Mouse (Mus musculus) heart, postnatal 4 days (tissue): ENCODE measurements around the gene F2rl2. TPM values are rescaled to one million over a fixed set of nuclear protein-coding genes. Genes with fewer than 3 reads are reported as not detected.
A peak's percentile ranks its signal among the peaks of the same experiment; 100 is the strongest.

Source experiments
- DNase-seq: peaks from one replicate; pipeline ENCODE4 v3.0.0; 2021
- total RNA-seq, 2 experiments: library from RNA; stranded (reverse); gene quantifications; 2 replicates each; pipeline ENCODE4 v1.2.3; 2021

F2rl2 gene
- total RNA-seq = under 1 TPM in 1 of 2 experiments, not detected in 1; 0.14 TPM

DNA sequence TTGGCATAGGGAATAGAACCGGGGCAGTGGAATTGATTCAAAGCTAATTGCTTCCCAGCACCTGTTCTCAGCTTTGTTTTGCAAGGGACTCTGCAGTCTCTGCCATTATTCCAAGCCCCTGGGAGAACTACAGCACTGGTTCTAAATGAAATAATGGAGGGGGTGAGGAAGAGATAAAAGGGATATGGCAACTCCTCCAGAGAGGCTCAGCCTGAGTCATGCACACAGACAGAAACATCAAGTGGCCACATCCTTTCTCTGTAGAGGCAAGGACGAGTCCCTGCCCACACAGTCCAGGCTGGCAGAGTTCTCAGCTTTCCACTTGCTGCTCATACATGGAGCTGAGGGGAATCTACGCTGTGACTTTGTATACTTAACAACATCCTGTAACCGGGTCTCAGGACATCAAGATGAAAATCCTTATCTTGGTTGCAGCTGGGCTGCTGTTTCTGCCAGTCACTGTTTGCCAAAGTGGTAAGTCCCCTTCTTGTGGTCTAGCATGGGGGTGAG is at the start of gene F2rl2:
TSS of gene F2rl2 (plus strand) at position 200 of the 510 bp plus-strand sequence.
- DNase-seq = no peak

DNA sequence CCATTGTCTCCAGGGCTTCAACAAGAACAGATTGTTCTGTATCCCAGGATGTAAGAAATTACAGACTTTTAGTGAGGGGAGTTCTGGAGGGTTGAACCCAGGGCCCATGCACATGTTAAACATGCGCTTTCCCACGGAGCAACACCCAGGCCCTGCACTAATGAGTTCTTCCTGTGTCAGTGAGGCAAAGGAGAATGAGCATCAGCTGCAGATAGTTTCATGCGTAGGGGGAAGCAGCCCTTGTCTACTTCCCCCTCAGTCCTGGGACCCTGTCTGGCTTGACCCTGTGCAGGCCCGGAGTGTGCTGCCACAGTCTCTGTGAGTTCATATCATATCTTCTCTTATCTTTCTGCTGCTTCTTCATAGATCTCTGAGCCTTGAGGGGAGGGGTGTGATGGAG is 49.4 kb upstream of the F2rl2 start:
- DNase-seq = no peak

DNA sequence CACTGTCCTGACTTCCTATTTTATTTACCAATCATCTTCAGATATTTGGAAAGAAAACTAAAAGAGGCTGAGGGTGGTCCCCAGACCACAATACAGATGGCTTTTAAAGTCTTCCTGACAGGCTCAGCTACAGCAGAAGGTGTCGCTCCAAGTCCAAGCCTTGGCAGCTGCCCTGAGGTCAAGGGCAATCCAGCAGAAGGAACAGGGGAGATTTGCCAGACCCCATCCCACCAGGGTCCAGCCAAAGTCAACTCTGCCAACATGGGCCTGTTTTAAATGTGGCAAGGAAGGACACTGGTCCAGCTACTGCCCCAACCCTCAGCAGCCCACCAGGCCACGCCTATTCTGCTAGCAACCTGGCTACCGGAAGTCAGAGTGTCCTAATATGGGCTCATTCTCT is 46.7 kb upstream of the F2rl2 start:
- no peak for DNase-seq

DNA sequence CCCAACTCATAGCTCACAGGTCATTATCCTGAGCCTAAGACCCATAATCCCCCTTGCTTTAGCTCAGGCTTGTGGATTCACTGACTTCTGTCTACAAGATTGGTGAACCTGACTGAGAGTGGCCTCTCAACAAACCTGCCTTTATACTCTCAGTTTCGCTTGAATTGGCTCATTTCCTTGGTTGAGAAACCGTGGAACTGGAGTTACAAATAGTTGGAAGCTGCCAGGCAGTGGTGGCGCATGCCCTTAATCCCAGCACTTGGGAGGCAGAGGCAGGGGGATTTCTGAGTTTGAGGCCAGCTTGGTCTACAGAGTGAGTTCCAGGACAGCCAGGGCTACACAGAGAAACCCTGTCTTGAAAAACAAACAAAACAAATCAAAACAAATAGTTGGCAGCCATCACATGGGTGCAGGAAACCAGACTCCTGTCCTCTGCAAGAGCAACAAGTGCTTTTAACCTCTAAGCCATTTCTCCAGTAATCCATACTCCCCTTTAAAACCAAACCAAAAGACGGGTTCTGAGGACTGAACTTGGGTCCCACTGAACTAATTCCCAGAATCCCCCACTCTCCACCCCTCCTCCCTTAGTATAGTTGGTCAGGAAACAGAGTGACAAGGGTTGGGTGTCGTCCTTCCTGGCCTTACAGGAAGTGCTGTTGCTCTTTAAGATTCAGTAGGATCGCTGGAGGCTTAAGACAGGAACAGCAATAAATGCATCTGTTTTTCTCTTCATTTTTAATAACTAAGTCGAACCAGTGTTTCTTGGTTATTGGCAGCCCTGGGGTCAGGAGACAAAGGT is 44.6 kb upstream of the F2rl2 start:
- DNase-seq = no peak

DNA sequence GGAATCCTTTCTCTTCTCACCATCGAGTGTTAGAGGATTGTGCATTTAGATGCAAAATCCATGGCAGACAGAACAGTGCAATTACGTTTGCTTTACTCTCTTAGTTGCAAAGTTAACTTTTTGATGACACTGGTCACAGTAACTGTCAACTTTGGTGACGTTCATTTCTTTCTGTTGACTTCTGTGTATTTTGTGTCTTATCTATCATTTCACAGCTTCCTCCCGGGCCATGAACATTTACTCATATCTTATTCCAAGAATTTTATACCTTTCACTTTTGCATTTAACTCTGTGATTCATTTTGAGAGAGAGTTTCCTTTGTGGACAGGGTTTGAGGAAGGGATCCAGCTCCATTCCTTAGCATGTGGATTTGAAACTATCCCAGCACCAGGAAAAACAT is 43.0 kb upstream of the F2rl2 start:
- no peak for DNase-seq

DNA sequence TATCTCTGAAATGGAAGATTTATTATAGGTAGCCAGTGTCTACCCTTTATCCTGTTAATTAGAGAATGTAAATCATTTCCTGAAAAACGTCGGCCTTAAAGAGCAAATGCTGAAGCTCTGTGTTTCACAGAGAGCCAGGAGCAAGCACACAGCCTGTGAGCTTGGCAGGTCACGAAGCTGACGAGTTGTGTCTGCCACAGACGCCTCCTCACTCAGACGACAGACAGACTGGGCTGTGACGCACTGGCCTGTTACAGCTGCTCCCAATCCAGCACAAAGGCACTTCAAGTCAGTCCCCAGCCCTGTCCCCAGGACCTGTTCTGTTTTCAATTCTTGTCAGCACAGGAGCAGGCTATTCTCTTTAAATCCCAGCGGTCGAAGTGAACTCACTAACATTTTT is 41.4 kb upstream of the F2rl2 start:
- peak; percentile 50 for DNase-seq

DNA sequence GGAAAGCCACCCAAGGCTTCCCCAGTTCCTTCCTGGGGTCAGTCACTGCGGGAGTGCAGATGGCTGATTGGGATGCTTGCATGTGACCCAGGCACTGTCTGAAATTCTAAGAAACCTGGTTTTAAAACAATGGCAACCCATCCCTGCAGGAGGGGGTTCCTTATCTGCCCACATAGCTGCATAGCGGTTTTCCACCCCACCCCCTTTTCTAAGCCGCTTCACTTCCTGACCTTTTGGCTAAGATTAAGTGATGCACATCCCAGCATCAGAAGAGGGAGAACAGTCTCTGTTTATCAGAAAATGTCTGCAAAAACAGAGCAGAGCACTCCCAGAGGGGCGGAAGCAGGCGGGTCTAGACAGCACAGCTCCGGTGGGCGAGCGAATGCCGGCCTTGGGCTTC is 39.5 kb upstream of the F2rl2 start:
- no peak for DNase-seq

DNA sequence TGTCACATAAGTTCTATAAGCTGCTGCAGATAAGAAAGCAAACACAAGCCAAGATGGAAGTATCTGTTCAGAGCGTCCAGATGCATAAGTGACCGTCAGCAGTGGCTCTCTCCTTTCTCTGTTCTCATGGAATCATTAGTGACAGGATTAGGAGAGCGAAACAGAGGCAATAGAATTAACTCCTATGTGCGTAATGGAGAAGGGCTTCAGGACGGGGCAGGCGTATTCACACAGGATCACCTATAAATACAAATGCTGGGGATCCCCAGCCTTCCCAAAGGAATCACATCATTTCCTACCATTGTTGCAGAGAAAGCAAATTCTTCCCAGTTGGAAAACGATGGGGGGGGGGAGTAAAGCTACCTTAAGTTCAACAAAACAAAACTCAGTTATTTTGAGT is 37.2 kb upstream of the F2rl2 start:
- no peak for DNase-seq

DNA sequence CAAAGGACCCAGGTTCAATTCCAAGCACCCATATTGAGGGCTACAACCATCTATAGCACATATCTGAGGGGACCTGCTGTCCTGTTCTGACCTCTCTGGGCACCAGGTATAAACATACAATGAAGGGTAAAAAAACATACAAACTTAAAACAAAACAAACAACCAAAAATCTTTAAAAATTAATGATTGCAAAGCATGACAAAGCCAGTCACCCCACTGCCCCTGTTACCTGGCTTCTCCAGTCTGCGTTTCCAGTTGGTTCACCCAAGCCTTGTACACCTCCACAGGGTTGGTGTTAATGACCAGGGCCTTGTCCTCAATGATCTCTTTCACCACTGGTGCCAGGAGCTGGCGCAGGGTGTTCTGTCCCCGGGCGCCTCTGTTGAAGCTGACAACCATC is 32.8 kb upstream of the F2rl2 start:
- DNase-seq = no peak

DNA sequence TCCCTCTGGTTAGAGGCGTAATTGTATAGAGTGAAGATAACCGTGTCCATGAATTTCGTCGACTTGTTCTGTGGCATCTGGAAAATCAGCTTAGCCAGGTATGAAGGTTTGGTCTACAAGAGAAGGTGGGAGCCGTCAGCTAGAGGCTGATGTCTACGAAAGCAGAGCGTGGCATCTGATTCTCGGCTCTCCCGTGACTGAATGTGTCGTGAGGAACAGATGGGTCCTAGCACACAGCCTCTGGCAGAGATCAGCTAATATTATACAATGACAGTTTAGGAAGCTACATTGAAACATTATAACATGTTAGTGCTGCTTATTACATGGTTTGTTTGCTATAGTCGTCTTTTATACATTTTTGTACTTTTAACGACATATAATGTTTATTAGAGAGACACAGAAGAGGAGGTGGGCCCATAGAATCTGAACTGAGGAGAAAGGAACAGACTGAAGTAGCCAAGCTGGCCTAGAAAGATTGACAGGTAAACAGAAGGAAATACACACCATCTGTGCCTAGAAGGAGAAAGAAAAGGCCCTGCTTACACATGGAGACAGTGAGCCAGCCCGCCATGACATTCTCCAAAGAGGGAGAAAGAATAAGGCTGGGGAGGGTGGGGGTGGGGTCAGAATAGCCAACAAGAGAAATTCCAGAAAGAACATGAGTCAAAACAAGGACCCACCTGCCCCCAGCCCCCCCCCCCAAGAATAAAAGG is 30.9 kb upstream of the F2rl2 start:
- DNase-seq = no peak

DNA sequence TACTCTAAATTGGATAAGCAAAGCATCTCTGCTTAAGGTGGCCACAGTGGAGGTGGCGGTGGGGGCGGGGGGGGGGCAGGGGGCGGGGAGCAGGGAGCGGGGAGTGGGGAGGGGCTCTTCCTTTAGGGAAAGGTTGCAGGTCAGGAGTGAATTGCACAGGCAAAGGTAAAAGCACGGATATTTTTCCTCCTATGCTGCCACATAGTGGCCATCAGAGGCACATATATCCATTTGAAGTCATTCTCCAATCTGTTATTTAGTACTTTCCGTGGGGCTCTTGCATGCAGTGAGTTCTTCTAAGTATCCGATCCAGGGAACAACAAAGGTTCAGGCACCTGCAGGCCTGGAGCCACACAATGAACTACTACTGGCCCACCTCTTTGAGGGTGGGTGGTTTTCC is 29.4 kb upstream of the F2rl2 start:
- DNase-seq = peak; percentile 41

DNA sequence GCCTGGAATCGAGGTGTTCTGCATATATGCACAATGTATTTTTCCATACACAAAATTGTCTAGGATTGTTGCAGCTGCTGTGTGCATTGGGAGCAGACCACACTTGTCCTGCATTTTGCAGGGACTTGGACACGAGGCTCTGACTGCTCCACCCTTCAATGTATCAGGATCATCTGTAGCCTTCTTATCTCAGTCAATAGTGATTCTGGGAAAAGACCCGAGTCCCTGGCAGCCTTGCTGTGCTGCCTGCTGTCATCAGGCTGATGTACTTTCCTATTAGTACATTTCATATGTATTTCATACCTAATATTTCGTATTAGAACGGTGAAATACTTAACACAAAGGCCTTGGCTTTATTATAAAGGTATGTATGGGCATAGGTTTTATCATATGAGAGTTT is 26.1 kb upstream of the F2rl2 start:
- DNase-seq = no peak

DNA sequence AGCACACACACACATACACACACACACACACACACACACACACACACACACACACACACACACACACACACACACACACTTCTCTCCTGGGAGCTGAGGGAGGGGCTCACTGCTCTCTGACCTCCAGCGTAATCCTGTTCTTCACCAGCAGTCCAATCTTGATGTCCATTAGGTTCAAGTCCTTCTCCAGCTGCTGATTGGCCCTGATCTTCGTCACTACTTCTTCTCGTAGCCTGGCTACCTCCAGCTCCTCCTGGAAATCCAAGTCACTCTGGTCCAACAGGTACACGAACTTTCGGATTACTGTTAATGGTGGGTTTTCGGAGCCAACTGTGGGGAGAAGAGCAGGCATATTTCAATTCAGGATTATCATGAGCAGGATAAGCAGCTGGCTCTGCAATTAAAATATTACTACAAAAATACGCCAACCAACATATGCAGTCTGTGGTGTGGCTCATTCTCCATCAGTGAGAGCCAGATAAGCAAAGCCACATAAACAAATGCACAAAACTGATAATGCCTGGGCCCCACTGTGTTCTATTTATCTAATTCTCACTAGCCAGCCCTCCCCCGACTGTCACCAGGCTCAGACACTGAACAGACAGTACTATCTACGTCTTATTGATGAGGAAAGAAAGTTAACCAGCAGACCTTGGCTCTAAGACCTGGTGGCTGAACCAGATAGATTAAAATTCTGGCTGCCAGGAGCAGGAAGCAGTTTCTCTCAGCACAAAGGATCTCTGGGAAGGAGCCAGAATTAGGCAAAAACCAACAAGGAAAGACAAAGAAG is 25.4 kb upstream of the F2rl2 start:
- DNase-seq = no peak

DNA sequence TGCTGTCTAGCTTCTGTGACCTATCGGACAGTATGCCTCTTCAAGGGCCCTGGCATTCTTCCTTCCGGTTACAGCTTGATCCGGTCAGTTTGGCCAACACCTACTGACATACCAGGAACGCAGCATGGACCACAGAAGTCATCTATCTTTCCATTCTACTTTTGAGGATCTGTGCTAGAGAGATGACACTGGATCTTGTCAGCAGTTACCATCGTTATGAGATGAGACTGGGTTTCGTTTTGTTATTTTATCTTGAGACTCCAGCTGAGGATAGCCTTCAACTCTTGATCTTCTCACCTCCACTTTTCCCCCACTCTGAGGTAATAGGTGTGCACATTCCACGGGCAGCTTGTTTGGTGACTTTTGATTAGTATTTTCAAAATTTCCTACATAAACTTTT is 24.3 kb upstream of the F2rl2 start:
- DNase-seq = no peak

DNA sequence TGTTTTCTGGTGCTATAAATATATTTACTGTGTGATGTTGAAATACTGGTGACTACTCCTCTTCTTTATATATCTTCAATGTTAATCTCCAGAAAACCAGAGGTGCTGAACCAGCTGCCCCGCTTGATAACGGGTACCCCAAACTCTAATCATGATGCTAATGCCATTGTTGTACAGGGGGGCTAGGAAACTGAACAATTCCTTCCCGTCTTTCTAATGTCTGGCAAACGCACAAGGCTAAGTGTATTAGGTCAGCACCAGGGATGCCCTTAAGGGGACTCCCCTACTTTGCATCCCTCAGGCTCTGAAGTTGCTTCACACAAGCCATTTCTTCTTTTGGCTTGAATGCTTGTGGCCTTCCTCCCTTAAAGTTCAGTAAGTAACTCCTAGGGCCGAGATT is 17.6 kb upstream of the F2rl2 start:
- DNase-seq = no peak

DNA sequence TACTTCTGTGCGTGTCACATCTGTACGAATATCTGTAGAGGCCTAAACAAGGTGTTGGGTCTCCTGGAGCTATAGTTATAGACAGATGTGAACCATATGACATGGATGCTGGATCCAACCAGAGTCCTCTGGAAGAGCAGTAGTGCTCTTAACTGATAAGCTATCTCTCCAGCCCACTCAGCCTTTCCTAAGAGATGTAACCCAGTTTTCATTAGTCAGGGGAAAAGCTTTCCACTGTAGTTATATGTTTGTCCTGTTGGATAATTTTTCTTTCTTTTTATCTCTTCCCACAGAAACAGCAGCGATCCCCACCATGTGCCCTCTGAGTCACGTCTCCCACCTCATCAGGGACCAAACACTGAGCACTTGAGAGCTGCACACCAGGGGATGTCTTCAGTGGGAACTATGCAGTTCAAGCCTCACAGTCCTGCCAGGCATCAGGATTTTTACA is 17.1 kb upstream of the F2rl2 start:
- no peak for DNase-seq

DNA sequence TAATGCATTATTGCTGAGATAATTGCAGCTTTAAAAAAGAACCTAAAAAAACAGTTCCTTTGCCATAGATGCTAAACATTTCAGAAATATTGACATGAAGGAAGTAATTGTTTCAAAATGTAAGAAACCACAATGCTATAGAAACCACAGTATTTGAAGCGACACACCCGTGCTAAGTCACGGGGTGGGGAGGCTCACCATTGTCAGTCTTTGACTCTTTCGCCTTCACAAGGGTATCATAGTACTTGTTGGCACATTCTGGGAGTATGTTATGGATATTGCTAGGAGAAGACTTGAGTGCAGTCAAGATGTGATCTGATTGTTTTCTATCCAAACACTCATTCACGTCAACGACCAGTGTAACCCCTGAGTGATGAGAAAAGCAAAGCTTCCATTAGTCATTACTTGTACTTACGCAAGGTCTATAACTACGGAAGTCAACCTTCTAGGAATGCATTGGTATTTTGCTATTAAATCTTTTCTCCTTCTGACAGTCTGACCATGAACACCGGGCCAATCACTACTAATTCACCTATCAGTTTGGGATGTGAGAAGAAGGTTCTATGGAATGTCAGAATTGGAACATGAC is 11.9 kb upstream of the F2rl2 start:
- DNase-seq = no peak

DNA sequence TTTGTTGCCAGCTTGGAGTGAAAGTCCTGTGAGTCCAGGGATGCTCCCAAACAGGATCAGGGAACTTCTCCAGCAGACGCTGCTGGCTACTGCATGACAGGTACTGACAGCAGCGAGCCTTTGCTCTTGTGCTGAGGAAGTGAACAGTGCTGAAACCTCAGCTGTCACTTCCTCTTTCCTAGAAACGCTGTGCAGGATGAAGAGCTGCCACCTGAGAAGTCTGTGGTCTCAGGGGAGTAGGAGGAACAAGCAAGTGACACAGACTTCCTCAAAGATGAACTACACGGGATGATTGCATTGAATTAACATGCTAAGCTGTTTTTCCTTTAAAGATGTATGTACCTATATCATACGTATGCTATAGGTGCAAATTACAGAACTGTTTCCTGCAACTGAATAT is 10.9 kb upstream of the F2rl2 start:
- no peak for DNase-seq

DNA sequence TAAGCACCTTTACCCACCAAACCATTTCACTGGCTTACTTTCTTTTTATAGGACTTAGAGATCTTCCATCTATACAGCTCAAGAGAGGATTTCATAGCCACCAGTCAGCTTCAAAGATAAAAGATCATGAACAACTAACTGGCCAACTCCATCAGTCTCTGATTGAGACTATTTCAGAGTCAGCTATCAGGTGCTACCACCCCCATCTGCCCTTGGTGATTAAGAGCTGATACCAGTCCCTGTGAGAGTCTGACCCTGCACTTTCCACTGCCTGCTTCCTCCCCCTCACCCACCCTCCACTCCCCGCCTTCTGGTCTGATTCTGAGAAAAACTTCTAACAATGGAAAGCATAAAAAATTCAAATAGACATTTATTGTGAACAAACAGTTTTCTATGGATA is 8.1 kb upstream of the F2rl2 start:
- DNase-seq = no peak

DNA sequence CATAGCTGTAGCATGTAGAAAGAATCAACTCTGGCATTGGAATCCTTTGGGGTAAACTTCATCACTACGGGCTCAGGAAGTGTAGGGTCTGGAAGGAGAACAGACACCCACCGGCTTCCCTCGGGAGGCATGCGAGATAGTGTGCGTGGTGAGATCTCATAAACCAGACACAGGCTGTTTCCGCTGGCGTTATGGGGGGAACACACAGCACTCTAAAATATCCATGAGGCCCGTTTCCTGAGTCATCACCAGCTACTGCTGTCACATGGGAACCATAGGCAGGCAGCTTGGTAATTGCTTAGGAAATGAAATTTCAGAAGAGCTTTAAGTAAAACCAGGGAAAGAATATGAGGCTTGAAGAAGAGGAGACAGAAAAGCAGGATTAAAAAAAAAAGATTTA is 4.5 kb upstream of the F2rl2 start:
- no peak for DNase-seq

DNA sequence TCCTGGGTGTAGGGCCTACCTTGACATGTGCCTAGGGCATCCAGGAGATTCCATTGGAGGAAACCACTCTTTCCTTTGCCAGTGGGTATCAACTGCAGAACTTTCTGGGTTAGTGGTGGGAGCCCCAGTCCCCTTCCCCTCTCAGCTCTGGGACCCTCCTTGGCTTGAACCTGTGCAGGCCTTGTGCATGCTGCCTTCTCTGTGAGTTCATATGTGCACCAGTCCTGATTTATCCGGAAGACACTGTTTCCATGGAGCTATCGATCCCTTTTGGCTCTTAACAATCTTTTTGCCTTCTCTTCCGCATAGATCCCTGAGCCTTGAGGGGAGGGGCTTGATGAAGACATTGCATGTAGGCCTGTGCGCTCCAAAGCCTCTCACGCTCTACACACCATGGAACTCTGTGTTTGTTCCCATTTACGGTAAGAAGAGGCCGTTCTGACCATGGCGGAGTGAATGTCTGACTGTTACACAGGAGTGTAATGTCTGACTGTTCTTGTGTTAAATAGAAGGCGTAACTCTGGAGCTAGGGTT is 466 bp upstream of the F2rl2 start:
- DNase-seq = no peak

DNA sequence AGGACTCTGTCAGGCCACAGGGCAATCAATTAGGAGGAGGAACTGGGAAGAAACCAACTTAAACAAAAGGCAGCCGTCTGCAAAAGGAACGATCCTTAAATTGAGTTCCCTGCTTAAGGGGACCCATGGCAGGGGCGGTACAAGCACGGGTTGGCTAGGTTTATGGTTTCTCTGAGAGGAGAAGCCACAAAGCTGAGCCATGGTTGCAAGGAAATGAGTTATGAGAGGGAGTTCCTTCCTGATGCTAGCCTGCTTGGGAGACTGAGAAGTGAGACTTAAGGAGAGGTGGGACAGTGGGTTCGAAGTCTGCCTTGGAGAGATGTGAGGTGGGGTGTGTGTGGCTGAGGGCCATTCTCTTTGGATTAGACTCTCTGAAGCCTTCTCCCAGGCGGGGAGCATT is 1.2 kb downstream of the F2rl2 start:
- no peak for DNase-seq
